In genomic region chr9:81676716-81677115, GRCm38 (mm10) we compare ENCODE assay signal across 20 mouse cellular contexts. TPM values are rescaled to one million over a fixed set of nuclear protein-coding genes. Genes with fewer than 3 reads are reported as not detected.
A peak's percentile ranks its signal among the peaks of the same experiment; 100 is the strongest.
DNase-seq lines count a peak whose midpoint lies in the region; ATAC-seq and TF ChIP-seq lines count a peak whose summit lies in the region.
"Had no signal": no experiment of that assay in that cellular context is flagged by ENCODE, and none has a peak within 500 bp of the region (broad histone marks: within the 10 kb centered on the region; RNA-seq: fewer than 3 reads in every experiment).

No protein-coding gene starts in this region.

- in situ Hi-C loops in Patski (cut with MboI; ENCODE audit: low pct_unique_long_range_greater_than_20kb): no loop called here

- H3K9me3 ChIP-seq in kidney, embryonic 15.5 days (replicated peaks): 0 out of 2 replicates have a peak, but pooled peaks cover 3% of the 10 kb centered on the region
- H3K9me3 ChIP-seq: embryonic facial prominence, embryonic 15.5 days; hindbrain, embryonic 15.5 days had no signal

- intact Hi-C loops in heart, postnatal 14 days (cut with DNase I): no loop called here

- H3K4me3 ChIP-seq in kidney, embryonic 15.5 days (replicated peaks): no peak overlapping the region
- H3K4me3 ChIP-seq: embryonic facial prominence, embryonic 15.5 days; erythroblast, embryonic 14.5 days; forebrain, embryonic 10.5 days; heart, adult 2 months; heart, embryonic 12.5 days; hindbrain, embryonic 15.5 days had no signal

- H3K27ac ChIP-seq in kidney, embryonic 15.5 days: no peak overlapping the region
- H3K27ac ChIP-seq: embryonic facial prominence, embryonic 15.5 days; forebrain, embryonic 10.5 days; heart, adult 2 months; hindbrain, embryonic 15.5 days had no signal

- peak; percentile 20 for DNase-seq in Muller cell, postnatal 12 days (ENCODE audit: inconsistent ontology term)
- peak; percentile 15 for DNase-seq in Patski (ENCODE audit: low read depth, low spot score)
- DNase-seq in kidney, postnatal 14 days: peak; percentile 44
- no peak for DNase-seq in frontal cortex, adult 2 months (ENCODE audit: extremely low spot score in 1 of 2, low spot score in 1 of 2)
- DNase-seq in left cerebral cortex, adult 11 months (ENCODE audit: low spot score): no peak
- DNase-seq in heart, postnatal 14 days: no peak
- DNase-seq: adrenal gland, postnatal 10 days; cerebellum, adult 11 months; cerebellum, adult 8-10 months; cerebellum, postnatal 14 days; embryo, embryonic 11 days; heart, adult 2 months; heart, postnatal 36 days had no signal

- no peaks in the 10 kb centered on the region for H3K27me3 ChIP-seq in Patski
- H3K27me3 ChIP-seq in kidney, embryonic 15.5 days: no peaks in the 10 kb centered on the region
- H3K27me3 ChIP-seq: embryonic facial prominence, embryonic 15.5 days; heart, embryonic 12.5 days; hindbrain, embryonic 15.5 days had no signal

- no peak for TF ChIP-seq CTCF in Patski (IDR thresholded peaks at IDR 0.05)

- CTCF ChIA-PET in Patski (lab: Charles Lee): no interaction called here

- peak; percentile 73 for ATAC-seq in Patski
- ATAC-seq in kidney, embryonic 15.5 days (replicated peaks; ENCODE audit: low FRiP score): peak; percentile 82; the same call in 1 of the 2 replicates
- ATAC-seq: forebrain, embryonic 14.5 days had no signal

- H3K4me2 ChIP-seq in kidney, embryonic 15.5 days: no peak overlapping the region
- H3K4me2 ChIP-seq: embryonic facial prominence, embryonic 15.5 days; heart, embryonic 12.5 days; hindbrain, embryonic 15.5 days had no signal

- no peaks in the 10 kb centered on the region for H3K4me1 ChIP-seq in kidney, embryonic 15.5 days
- H3K4me1 ChIP-seq: embryonic facial prominence, embryonic 15.5 days; forebrain, embryonic 10.5 days; heart, embryonic 12.5 days; hindbrain, embryonic 15.5 days had no signal

- no peak overlapping the region for H3K9ac ChIP-seq in kidney, embryonic 15.5 days
- H3K9ac ChIP-seq: embryonic facial prominence, embryonic 15.5 days; heart, embryonic 12.5 days; hindbrain, embryonic 15.5 days had no signal

- WGBS in kidney, embryonic 15.5 days: 90% methylated on average over 1 of the region's 1 CpGs

- no peaks in the 10 kb centered on the region for H3K36me3 ChIP-seq in kidney, embryonic 15.5 days
- H3K36me3 ChIP-seq: embryonic facial prominence, embryonic 15.5 days; forebrain, embryonic 10.5 days; heart, embryonic 12.5 days; hindbrain, embryonic 15.5 days had no signal

- POLR2A ChIA-PET in Patski (lab: Charles Lee): no interaction called here

RNA-seq across cellular contexts. Expression of gene Htr1b, which starts 43.1 kb away (rescaled TPM):
- polyA plus RNA-seq in Patski (2021): 0.87 TPM
- 0.30 and 0.40 TPM in 2 replicates for polyA plus RNA-seq in kidney, embryonic 15.5 days (2015; fragmentation: Nextera tagmentation; extraction: Ambion mirVana)
- polyA plus RNA-seq in frontal cortex, adult 2 months (2012; rRNA removed): 3.0 and 3.2 TPM in 2 replicates
- under 1 TPM; 0.17 to 0.22 TPM for total RNA-seq in heart, postnatal 14 days (2021)
- polyA plus RNA-seq: erythroblast, embryonic 14.5 days had no signal

Comparison
In these comparisons a context has a peak if more than half of its experiments do, and no peak if none do; other contexts are left out.
1. DNase-seq: peak in Muller cell, postnatal 12 days (single experiment), Patski (single experiment) and kidney, postnatal 14 days (single experiment); none in frontal cortex, adult 2 months (0 of 2), left cerebral cortex, adult 11 months (single experiment) and heart, postnatal 14 days (0 of 2).